Mouse (Mus musculus) lung, postnatal 0 days (tissue): ENCODE data around the gene Hhat. TPM values are rescaled to one million over a fixed set of nuclear protein-coding genes. Genes with fewer than 3 reads are reported as not detected.

ENCODE experiments used
- ATAC-seq: fragments of 200-750 bp; cut with Nextera tagmentation; 2 replicates; pipeline ENCODE4 v1.8.0; 2017; ENCODE audit warnings: moderate library complexity
- DNase-seq: peaks from one replicate; pipeline ENCODE4 v3.0.0-alpha.2; 2016; ENCODE audit warnings: low spot score
- H3K27ac ChIP-seq: fragments of 300-500 bp; sonication (generic); 2 replicates; pipeline ENCODE4 v1.5.1; 2014; ENCODE audit warnings: antibody characterized with exemption, mild to moderate bottlenecking, low read length, mixed read lengths
- H3K27me3 ChIP-seq: fragments of 300-500 bp; sonication (generic); replicated peaks from 2 replicates; pipeline ENCODE4 v1.6.1; 2014; ENCODE audit warnings: low read length, mixed read lengths; ENCODE audit not compliant: insufficient read depth
- H3K36me3 ChIP-seq: fragments of 300-500 bp; sonication (generic); 2 replicates; pipeline ENCODE4 v1.6.1; 2014; ENCODE audit warnings: low read length, mixed read lengths; ENCODE audit not compliant: insufficient read depth
- H3K4me1 ChIP-seq: fragments of 300-500 bp; sonication (generic); 2 replicates; pipeline ENCODE4 v1.6.1; 2014; ENCODE audit warnings: antibody characterized with exemption, low read depth, low read length, mixed read lengths; ENCODE audit not compliant: insufficient read depth
- H3K4me2 ChIP-seq: fragments of 300-500 bp; sonication (generic); replicated peaks from 2 replicates; pipeline ENCODE4 v1.6.1; 2014; ENCODE audit warnings: low read depth, mild to moderate bottlenecking, low read length, moderate library complexity, mixed read lengths
- H3K4me3 ChIP-seq: fragments of 300-500 bp; sonication (generic); 2 replicates; pipeline ENCODE4 v1.5.1; 2014; ENCODE audit warnings: low read depth, low read length
- H3K9ac ChIP-seq: fragments of 300-500 bp; sonication (generic); replicated peaks from 2 replicates; pipeline ENCODE4 v1.6.1; 2014; ENCODE audit warnings: low read depth, mild to moderate bottlenecking
- H3K9me3 ChIP-seq: fragments of 300-500 bp; sonication (generic); 2 replicates; pipeline ENCODE4 v1.6.1; 2016; ENCODE audit warnings: low read length, mixed read lengths
- CTCF ChIP-seq: IDR thresholded peaks from 2 replicates; pipeline ENCODE4 v1.5.1; 2016; ENCODE audit warnings: antibody characterized with exemption, mild to moderate bottlenecking
- EP300 ChIP-seq: IDR thresholded peaks from 2 replicates; pipeline ENCODE4 v1.6.1; 2016; ENCODE audit warnings: antibody characterized with exemption, mild to moderate bottlenecking, control low read depth
- WGBS: fragments of 180-500 bp; shearing (Covaris S2); extraction: QIAGEN DNeasy Blood & Tissue Kit; methylation state at CpG from one replicate; pipeline ENCODE4 v1.1.7; 2014; 5-methylcytosine and 5-hydroxymethylcytosine counted together
- polyA plus RNA-seq: library from polyadenylated mRNA; unstranded; fragments of >200 nt; fragmentation: Nextera tagmentation; extraction: Ambion mirVana; gene quantifications from 2 replicates; pipeline ENCODE4 v1.2.1, GENCODE M21; 2015

The Hhat gene
- polyA plus RNA-seq, 1 experiment from 2014 or later = 2.4 TPM

GRCm38 (mm10) chr1:192663608-192664007 lies 107.4 kb downstream of the Hhat start:
- Histone ChIP-seq H3K4me3 (no peak overlapping the region), H3K4me2 (no peak overlapping the region), H3K4me1 (no peaks in the 10 kb centered on the region), H3K27me3 (no peaks in the 10 kb centered on the region), H3K36me3 (no peaks in the 10 kb centered on the region), H3K9ac (no peak overlapping the region), H3K9me3 (no peaks in the 10 kb centered on the region), H3K27ac (no peak overlapping the region)
- DNase-seq = no peak
- TF ChIP-seq CTCF (no peak), EP300 (no peak)
- no peak for ATAC-seq
- WGBS = 46% methylated on average over 4 of the region's 4 CpGs

GRCm38 (mm10) chr1:192663092-192663491 lies 107.9 kb downstream of the Hhat start:
- peak; percentile 34 for DNase-seq
- H3K9ac ChIP-seq = no peak overlapping the region
- 62% methylated on average over 5 of the region's 5 CpGs for WGBS
- TF ChIP-seq EP300 = no peak
- TF ChIP-seq CTCF = peak; percentile 32; the same call in 1 of the 2 replicates
- H3K36me3 ChIP-seq = no peaks in the 10 kb centered on the region
- ATAC-seq = no peak
- no peak overlapping the region for H3K4me3 ChIP-seq
- H3K27me3 ChIP-seq = no peaks in the 10 kb centered on the region
- H3K4me2 ChIP-seq = no peak overlapping the region
- no peak overlapping the region for H3K27ac ChIP-seq
- H3K9me3 ChIP-seq = no peaks in the 10 kb centered on the region
- H3K4me1 ChIP-seq = no peaks in the 10 kb centered on the region

GRCm38 (mm10) chr1:192661612-192662011 lies 109.4 kb downstream of the Hhat start:
- TF ChIP-seq CTCF = no peak
- peak; percentile 28; the same call in 1 of the 2 replicates for TF ChIP-seq EP300
- no peak overlapping the region for H3K9ac ChIP-seq
- no peak overlapping the region for H3K4me2 ChIP-seq
- peak; percentile 15 for DNase-seq
- no peaks in the 10 kb centered on the region for H3K4me1 ChIP-seq
- no peaks in the 10 kb centered on the region for H3K9me3 ChIP-seq
- H3K27ac ChIP-seq = no peak overlapping the region
- ATAC-seq = peak; percentile 61
- no peaks in the 10 kb centered on the region for H3K36me3 ChIP-seq
- H3K4me3 ChIP-seq = no peak overlapping the region
- H3K27me3 ChIP-seq = no peaks in the 10 kb centered on the region

GRCm38 (mm10) chr1:192657417-192657816 lies 113.6 kb downstream of the Hhat start:
- no peaks in the 10 kb centered on the region for H3K4me1 ChIP-seq
- H3K27me3 ChIP-seq = no peaks in the 10 kb centered on the region
- no peak overlapping the region for H3K9ac ChIP-seq
- peak; percentile 61 for ATAC-seq
- peak; percentile 64 for DNase-seq
- TF ChIP-seq CTCF (no peak), EP300 (peak; percentile 75)
- H3K4me3 ChIP-seq = no peak overlapping the region
- H3K4me2 ChIP-seq = no peak overlapping the region
- 50% methylated on average over 6 of the region's 6 CpGs for WGBS
- H3K36me3 ChIP-seq = no peaks in the 10 kb centered on the region
- no peaks in the 10 kb centered on the region for H3K9me3 ChIP-seq
- no peak overlapping the region for H3K27ac ChIP-seq

GRCm38 (mm10) chr1:192651981-192652605 lies 118.9 kb downstream of the Hhat start:
- H3K9ac ChIP-seq = no peak overlapping the region
- H3K9me3 ChIP-seq = no peaks in the 10 kb centered on the region
- no peaks in the 10 kb centered on the region for H3K27me3 ChIP-seq
- DNase-seq (no peak), ATAC-seq (no peak)
- H3K4me3 ChIP-seq = no peak overlapping the region
- H3K27ac ChIP-seq = no peak overlapping the region
- H3K4me2 ChIP-seq = no peak overlapping the region
- H3K4me1 ChIP-seq = no peaks in the 10 kb centered on the region
- H3K36me3 ChIP-seq = no peaks in the 10 kb centered on the region
- 61% methylated on average over 8 of the region's 8 CpGs for WGBS
- TF ChIP-seq EP300 = no peak
- no peak for TF ChIP-seq CTCF

- ATAC-seq = no peak
- DNase-seq = no peak
- 53% methylated on average over 7 of the region's 7 CpGs for WGBS
Measured at GRCm38 (mm10) chr1:192650586-192650985, 120.4 kb downstream of the Hhat start.

GRCm38 (mm10) chr1:192650023-192650422 lies 121.0 kb downstream of the Hhat start:
- no peak for ATAC-seq

More at GRCm38 (mm10) chr1:192650586-192650985, 120.4 kb downstream of the Hhat start:
- no peak overlapping the region for H3K4me2 ChIP-seq
- TF ChIP-seq CTCF = no peak
- no peak for TF ChIP-seq EP300
- H3K27me3 ChIP-seq = no peaks in the 10 kb centered on the region
- H3K9ac ChIP-seq = no peak overlapping the region
- H3K4me3 ChIP-seq = no peak overlapping the region
- no peaks in the 10 kb centered on the region for H3K36me3 ChIP-seq
- H3K9me3 ChIP-seq = no peaks in the 10 kb centered on the region
- no peak overlapping the region for H3K27ac ChIP-seq
- H3K4me1 ChIP-seq = no peaks in the 10 kb centered on the region

More at GRCm38 (mm10) chr1:192650023-192650422, 121.0 kb downstream of the Hhat start:
- Histone ChIP-seq H3K4me2 (no peak overlapping the region), H3K27ac (no peak overlapping the region), H3K9ac (no peak overlapping the region), H3K4me3 (no peak overlapping the region), H3K4me1 (no peaks in the 10 kb centered on the region), H3K9me3 (no peaks in the 10 kb centered on the region), H3K36me3 (no peaks in the 10 kb centered on the region), H3K27me3 (no peaks in the 10 kb centered on the region)
- 84% methylated on average over 4 of the region's 4 CpGs for WGBS
- TF ChIP-seq CTCF = no peak
- TF ChIP-seq EP300 = no peak
- no peak for DNase-seq
